Mouse (Mus musculus) stomach, embryonic 15.5 days (tissue): ENCODE measurements around the gene Txndc12. TPM values are rescaled to one million over a fixed set of nuclear protein-coding genes. Genes with fewer than 3 reads are reported as not detected.

ENCODE experiments used
- ATAC-seq: fragments of 200-750 bp; cut with Nextera tagmentation; 2 replicates; pipeline ENCODE4 v1.8.0; 2017; ENCODE audit warnings: low read depth, moderate number of reproducible peaks, moderate TSS enrichment; ENCODE audit not compliant: insufficient read depth, low FRiP score
- H3K27ac ChIP-seq: fragments of 300-500 bp; sonication (generic); 2 replicates; pipeline ENCODE4 v1.5.1; 2015; ENCODE audit warnings: mild to moderate bottlenecking, inconsistent platforms
- H3K27me3 ChIP-seq: fragments of 300-500 bp; sonication (generic); replicated peaks from 2 replicates; pipeline ENCODE4 v1.6.1; 2015; ENCODE audit warnings: inconsistent platforms
- H3K36me3 ChIP-seq: fragments of 300-500 bp; sonication (generic); 2 replicates; pipeline ENCODE4 v1.6.1; 2015; ENCODE audit warnings: inconsistent platforms
- H3K4me1 ChIP-seq: fragments of 300-500 bp; sonication (generic); 2 replicates; pipeline ENCODE4 v1.6.1; 2015; ENCODE audit warnings: inconsistent platforms
- H3K4me2 ChIP-seq: fragments of 300-500 bp; sonication (generic); 2 replicates; pipeline ENCODE4 v1.6.1; 2015; ENCODE audit warnings: mild to moderate bottlenecking, inconsistent platforms
- H3K4me3 ChIP-seq: fragments of 300-500 bp; sonication (generic); replicated peaks from 2 replicates; pipeline ENCODE4 v1.5.1; 2015; ENCODE audit warnings: inconsistent platforms
- H3K9ac ChIP-seq: fragments of 300-500 bp; sonication (generic); 2 replicates; pipeline ENCODE4 v1.6.1; 2015; ENCODE audit warnings: inconsistent platforms
- H3K9me3 ChIP-seq: fragments of 300-500 bp; sonication (generic); 2 replicates; pipeline ENCODE4 v1.6.1; 2016; ENCODE audit warnings: inconsistent platforms
- WGBS: fragments of 180-500 bp; shearing (Covaris S2); methylation state at CpG from one replicate; pipeline ENCODE4 v1.1.7; 2015; 5-methylcytosine and 5-hydroxymethylcytosine counted together
- polyA plus RNA-seq: library from polyadenylated mRNA; unstranded; fragments of >200 nt; fragmentation: Nextera tagmentation; extraction: Ambion mirVana; gene quantifications from 2 replicates; pipeline ENCODE4 v1.2.1, GENCODE M21; 2015

Txndc12 gene
- polyA plus RNA-seq: 97.2 and 108 TPM in 2 replicates

DNA sequence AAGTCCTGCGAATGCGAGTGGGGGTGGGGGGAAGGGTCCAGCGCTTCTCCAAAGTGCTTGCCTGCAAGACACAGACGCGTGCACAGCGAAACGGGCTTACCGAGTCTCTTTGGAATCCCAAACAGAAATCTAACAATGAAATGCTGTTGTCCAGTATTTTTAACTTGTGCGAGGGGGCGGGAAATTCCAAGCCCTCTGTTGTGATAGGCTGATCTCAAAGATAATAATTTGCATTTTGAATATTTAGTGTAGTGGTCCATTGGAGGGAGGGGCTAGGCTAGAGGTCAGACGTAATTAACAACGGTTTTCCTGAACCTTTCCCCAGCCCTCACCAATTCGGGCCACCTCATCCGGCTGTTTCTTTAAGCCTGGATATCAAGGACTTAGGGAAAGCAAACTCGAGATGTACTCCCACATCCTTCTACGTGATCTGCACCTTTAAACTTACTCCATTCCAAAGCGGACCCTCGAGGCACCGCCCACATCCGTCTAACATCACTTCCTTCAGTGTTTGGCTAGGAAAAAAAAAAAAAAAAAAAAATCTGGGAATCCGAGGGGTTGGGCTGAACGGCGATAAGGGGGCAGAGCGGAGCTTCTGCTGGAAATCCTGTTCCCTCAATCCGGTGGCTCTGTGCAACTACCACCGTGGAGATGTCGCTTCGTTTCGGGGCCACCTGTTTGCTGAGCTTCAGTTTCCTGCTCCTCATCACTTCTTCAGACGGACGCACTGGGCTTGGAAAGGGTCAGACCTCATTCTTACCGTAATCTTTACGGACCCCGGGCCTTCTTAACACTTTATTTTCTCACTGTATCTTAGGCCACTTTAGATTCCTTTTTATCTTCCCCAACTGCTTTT, at the start of gene Txndc12:
Txndc12 (plus strand) TSS at position 487 of the 856 bp plus-strand sequence.
- peak within 1 kb of the TSS; percentile 90 for H3K9ac ChIP-seq
- WGBS: under 1% methylated on average over 34 of the region's 34 CpGs

GRCm38 (mm10) chr4:108789258-108789936, 45.0 kb upstream of the Txndc12 start:
- no peaks in the 10 kb centered on the region for H3K4me1 ChIP-seq
- WGBS: 65% methylated on average over 6 of the region's 6 CpGs
- H3K4me2 ChIP-seq: no peak overlapping the region
- no peak overlapping the region for H3K9ac ChIP-seq
- no peaks in the 10 kb centered on the region for H3K9me3 ChIP-seq
- ATAC-seq: no peak
- no peaks in the 10 kb centered on the region for H3K36me3 ChIP-seq
- H3K27me3 ChIP-seq: no peaks in the 10 kb centered on the region
- no peak overlapping the region for H3K4me3 ChIP-seq
- H3K27ac ChIP-seq: no peak overlapping the region

More for the DNA sequence above, at the start of gene Txndc12:
- Histone ChIP-seq H3K4me3 (peak within 1 kb of the TSS; percentile 89), H3K4me2 (peak within 1 kb of the TSS; percentile 76), H3K4me1 (peaks cover 9% of the 10 kb centered on the region; the same call in 1 of the 2 replicates), H3K27ac (peak within 1 kb of the TSS; percentile 99), H3K36me3 (0 out of 2 replicates have a peak, but pooled peaks cover 5% of the 10 kb centered on the region), H3K9me3 (no peaks in the 10 kb centered on the region), H3K27me3 (no peaks in the 10 kb centered on the region)
- peak; percentile 76 for ATAC-seq

DNA sequence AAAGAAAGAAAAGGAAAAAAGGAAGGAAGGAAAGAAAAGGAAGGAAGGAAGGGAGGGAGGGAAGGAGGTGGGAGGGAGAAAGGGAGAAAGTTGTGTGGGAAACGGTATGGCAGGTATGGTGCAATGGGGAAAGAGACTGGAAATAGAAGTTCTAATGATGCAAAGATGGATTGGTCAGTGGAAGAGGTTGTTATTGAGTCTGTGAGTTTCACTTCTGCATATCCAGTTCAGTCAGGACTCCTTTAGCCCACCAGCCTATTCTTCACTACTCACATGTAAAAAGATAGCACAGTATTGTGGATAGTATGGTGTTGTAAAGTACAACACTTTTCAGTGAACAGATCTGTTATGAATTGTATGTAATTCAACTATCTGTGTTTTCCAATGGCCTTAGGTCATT, 43.9 kb upstream of the Txndc12 start:
- H3K27ac ChIP-seq: no peak overlapping the region
- no peaks in the 10 kb centered on the region for H3K4me1 ChIP-seq
- no peak overlapping the region for H3K4me2 ChIP-seq
- H3K9me3 ChIP-seq: no peaks in the 10 kb centered on the region
- H3K27me3 ChIP-seq: no peaks in the 10 kb centered on the region
- 56% methylated on average over 1 of the region's 1 CpGs for WGBS
- H3K4me3 ChIP-seq: no peak overlapping the region
- no peaks in the 10 kb centered on the region for H3K36me3 ChIP-seq
- H3K9ac ChIP-seq: no peak overlapping the region
- ATAC-seq: no peak

- ATAC-seq: no peak
Observed at GRCm38 (mm10) chr4:108793941-108794340, 40.5 kb upstream of the Txndc12 start.

DNA sequence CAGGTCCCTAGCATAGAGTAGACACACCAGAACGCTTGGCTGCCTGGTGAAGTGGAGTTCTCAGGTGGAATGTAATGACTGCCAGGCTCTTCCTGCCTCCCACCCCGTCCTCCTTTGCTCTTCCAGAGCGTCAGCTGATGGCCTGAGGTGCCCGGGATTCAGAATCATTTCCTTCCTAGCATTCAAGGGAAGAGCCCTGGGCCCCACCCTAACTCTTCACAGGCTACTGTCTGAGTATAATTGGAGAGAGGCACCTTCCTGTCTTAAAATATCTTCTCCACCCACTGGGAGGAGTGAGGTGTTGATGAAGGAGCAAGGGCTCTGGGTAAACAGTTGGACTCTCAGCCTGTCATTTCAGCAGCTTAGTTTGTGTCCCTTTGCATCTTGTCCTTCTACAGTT, 37.7 kb upstream of the Txndc12 start:
- 0 out of 2 replicates have a peak, but pooled peaks cover 6% of the 10 kb centered on the region for H3K4me1 ChIP-seq
- WGBS: 51% methylated on average over 4 of the region's 4 CpGs
- no peaks in the 10 kb centered on the region for H3K36me3 ChIP-seq
- no peak overlapping the region for H3K9ac ChIP-seq
- H3K27ac ChIP-seq: no peak overlapping the region
- H3K9me3 ChIP-seq: no peaks in the 10 kb centered on the region
- no peak for ATAC-seq
- no peak overlapping the region for H3K4me2 ChIP-seq
- no peak overlapping the region for H3K4me3 ChIP-seq
- no peaks in the 10 kb centered on the region for H3K27me3 ChIP-seq

More at GRCm38 (mm10) chr4:108793941-108794340, 40.5 kb upstream of the Txndc12 start:
- no peaks in the 10 kb centered on the region for H3K4me1 ChIP-seq
- no peak overlapping the region for H3K9ac ChIP-seq
- no peak overlapping the region for H3K4me2 ChIP-seq
- no peaks in the 10 kb centered on the region for H3K27me3 ChIP-seq
- H3K27ac ChIP-seq: no peak overlapping the region
- H3K36me3 ChIP-seq: no peaks in the 10 kb centered on the region
- 56% methylated on average over 1 of the region's 1 CpGs for WGBS
- no peaks in the 10 kb centered on the region for H3K9me3 ChIP-seq
- H3K4me3 ChIP-seq: no peak overlapping the region

GRCm38 (mm10) chr4:108798083-108798830, 36.1 kb upstream of the Txndc12 start:
- Histone ChIP-seq H3K9me3 (no peaks in the 10 kb centered on the region), H3K4me3 (no peak overlapping the region), H3K36me3 (no peaks in the 10 kb centered on the region), H3K9ac (no peak overlapping the region), H3K4me1 (0 out of 2 replicates have a peak, but pooled peaks cover 6% of the 10 kb centered on the region), H3K27ac (no peak overlapping the region), H3K27me3 (no peaks in the 10 kb centered on the region), H3K4me2 (no peak overlapping the region)
- WGBS: 53% methylated on average over 2 of the region's 2 CpGs
- no peak; the same call in 1 of the 2 replicates for ATAC-seq

DNA sequence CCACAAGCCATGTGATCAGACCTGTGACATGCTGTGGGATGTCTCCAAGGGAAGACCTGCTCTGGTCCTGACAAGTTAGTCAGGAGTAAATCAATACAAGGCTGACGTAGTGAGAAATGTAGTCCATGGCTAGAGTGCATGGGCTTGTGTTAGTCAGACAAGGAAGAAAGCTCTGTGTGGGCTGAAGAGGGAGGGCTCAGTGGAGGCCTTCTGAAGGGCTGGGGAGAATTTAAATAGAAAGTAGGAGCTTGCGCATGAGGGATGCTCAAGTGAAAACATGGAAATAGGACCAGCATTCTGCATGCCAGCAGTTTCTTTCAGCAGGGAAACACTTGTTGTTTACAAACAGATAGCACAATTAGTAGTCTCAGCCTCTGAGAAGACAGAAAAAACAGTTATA, 30.9 kb upstream of the Txndc12 start:
- no peaks in the 10 kb centered on the region for H3K36me3 ChIP-seq
- H3K4me3 ChIP-seq: no peak overlapping the region
- H3K9ac ChIP-seq: no peak overlapping the region
- H3K9me3 ChIP-seq: no peaks in the 10 kb centered on the region
- 0 out of 2 replicates have a peak, but pooled peaks cover 6% of the 10 kb centered on the region for H3K4me1 ChIP-seq
- no peak for ATAC-seq
- H3K27me3 ChIP-seq: no peaks in the 10 kb centered on the region
- H3K4me2 ChIP-seq: no peak overlapping the region
- no peak overlapping the region for H3K27ac ChIP-seq
- 74% methylated on average over 2 of the region's 2 CpGs for WGBS

DNA sequence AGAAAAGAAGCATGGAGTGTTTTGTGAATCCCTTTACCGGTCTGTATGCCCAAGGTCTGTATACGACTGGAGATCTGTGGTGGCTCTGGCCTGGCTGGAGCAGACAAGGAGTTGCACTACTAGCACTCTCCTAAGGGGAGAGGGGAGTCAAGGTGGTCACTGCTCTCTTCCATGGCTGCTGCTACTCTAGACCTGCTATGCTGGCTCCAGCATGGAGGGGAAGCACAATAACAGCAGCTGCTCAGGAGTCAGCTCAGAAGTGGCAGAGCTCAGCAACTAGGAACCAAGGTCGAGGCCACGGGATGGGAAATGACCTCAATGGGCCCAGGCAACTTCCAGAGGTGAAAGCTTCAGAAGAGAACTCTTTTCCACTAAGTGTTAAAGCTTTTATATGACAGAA, 23.3 kb upstream of the Txndc12 start:
- ATAC-seq: no peak
- Histone ChIP-seq H3K4me3 (no peak overlapping the region), H3K9me3 (no peaks in the 10 kb centered on the region), H3K27me3 (no peaks in the 10 kb centered on the region), H3K4me2 (no peak overlapping the region), H3K27ac (no peak overlapping the region), H3K36me3 (no peaks in the 10 kb centered on the region), H3K4me1 (no peaks in the 10 kb centered on the region), H3K9ac (no peak overlapping the region)
- WGBS: 60% methylated on average over 4 of the region's 4 CpGs

- no peak for ATAC-seq
Observed at GRCm38 (mm10) chr4:108811550-108811949, 22.9 kb upstream of the Txndc12 start.

GRCm38 (mm10) chr4:108825677-108826076, 8.7 kb upstream of the Txndc12 start:
- no peaks in the 10 kb centered on the region for H3K9me3 ChIP-seq
- no peak overlapping the region for H3K9ac ChIP-seq
- no peaks in the 10 kb centered on the region for H3K4me1 ChIP-seq
- H3K27ac ChIP-seq: no peak overlapping the region
- H3K4me2 ChIP-seq: no peak overlapping the region
- 90% methylated on average over 3 of the region's 3 CpGs for WGBS
- H3K36me3 ChIP-seq: peaks cover 32% of the 10 kb centered on the region
- H3K4me3 ChIP-seq: no peak overlapping the region
- no peak for ATAC-seq
- H3K27me3 ChIP-seq: no peaks in the 10 kb centered on the region

More at GRCm38 (mm10) chr4:108811550-108811949, 22.9 kb upstream of the Txndc12 start:
- no peaks in the 10 kb centered on the region for H3K4me1 ChIP-seq
- H3K4me3 ChIP-seq: no peak overlapping the region
- no peaks in the 10 kb centered on the region for H3K9me3 ChIP-seq
- no peaks in the 10 kb centered on the region for H3K36me3 ChIP-seq
- H3K4me2 ChIP-seq: no peak overlapping the region
- H3K9ac ChIP-seq: no peak overlapping the region
- no peaks in the 10 kb centered on the region for H3K27me3 ChIP-seq
- WGBS: 72% methylated on average over 6 of the region's 6 CpGs
- no peak overlapping the region for H3K27ac ChIP-seq

DNA sequence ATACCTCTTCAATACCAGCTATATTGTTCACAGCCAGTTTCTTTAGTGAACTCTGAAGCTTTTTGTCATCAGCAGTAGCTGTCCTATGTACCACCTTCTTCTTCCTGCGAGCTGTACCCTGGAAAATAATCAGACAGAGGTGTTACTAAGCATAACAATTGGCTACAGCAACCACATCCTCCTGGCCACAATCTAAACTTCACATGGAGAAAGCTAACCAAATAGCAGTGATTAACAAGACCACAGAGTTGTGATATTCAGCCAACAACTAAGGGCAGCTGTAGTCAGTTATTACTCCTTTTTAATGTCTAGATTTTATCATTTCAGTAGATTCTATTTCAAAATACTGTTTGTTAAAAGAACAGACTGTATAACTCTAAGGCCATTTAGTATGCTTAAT, 8.3 kb upstream of the Txndc12 start:
- WGBS: 82% methylated on average over 1 of the region's 1 CpGs
- H3K4me1 ChIP-seq: no peaks in the 10 kb centered on the region
- H3K27me3 ChIP-seq: no peaks in the 10 kb centered on the region
- no peaks in the 10 kb centered on the region for H3K9me3 ChIP-seq
- H3K9ac ChIP-seq: no peak overlapping the region
- no peak overlapping the region for H3K27ac ChIP-seq
- no peak overlapping the region for H3K4me3 ChIP-seq
- H3K4me2 ChIP-seq: no peak overlapping the region
- no peak for ATAC-seq
- H3K36me3 ChIP-seq: peaks cover 32% of the 10 kb centered on the region
